Mouse (Mus musculus): ENCODE data around the gene Tet2. TPM values are rescaled to one million over a fixed set of nuclear protein-coding genes. Genes with fewer than 3 reads are reported as not detected.

Gene Tet2
- total RNA-seq, 2 experiments from 2014 or later: 34.1 to 39.5 TPM

DNA sequence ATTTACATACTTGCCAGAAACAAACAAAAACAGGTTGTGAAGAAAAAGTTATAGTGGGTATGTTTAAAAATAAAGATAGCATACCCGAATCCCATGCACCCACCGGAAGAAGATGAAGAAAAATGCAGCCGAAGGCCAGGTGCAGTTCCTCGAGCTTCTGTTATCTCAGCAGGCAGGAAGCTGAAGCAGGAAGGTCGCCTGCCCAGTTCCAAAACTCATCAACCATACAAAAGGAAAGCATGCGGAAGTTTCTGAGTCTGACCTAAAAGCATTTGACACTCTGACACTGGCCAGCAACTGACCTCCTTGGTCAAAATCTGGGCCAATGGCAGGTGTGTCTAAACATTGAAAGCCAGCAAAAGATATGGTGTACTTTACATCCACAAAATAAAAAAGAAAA, 26.8 kb downstream of the Tet2 start:
- no peak for DNase-seq

DNA sequence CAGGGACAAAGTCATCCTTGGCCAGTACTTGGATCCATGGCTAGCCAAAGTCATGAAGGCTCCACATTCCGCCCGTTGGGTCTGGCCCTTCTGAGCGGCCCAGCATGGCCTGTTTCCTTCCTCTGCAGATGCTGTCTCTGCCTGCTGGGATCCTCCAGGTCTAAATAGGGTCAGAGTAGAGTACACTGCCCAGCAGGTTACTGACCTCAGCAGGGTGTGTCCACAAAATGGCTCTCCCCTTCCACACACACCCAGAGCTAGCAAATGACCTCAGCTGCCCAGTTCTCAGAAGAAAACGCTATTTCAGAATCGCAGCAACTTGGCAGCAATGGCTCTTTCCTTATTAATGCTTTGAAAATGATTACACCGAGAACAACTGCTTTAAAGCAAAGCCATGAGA, 27.5 kb downstream of the Tet2 start:
- peak in 1 of 2 experiments; percentile 26 for DNase-seq

DNA sequence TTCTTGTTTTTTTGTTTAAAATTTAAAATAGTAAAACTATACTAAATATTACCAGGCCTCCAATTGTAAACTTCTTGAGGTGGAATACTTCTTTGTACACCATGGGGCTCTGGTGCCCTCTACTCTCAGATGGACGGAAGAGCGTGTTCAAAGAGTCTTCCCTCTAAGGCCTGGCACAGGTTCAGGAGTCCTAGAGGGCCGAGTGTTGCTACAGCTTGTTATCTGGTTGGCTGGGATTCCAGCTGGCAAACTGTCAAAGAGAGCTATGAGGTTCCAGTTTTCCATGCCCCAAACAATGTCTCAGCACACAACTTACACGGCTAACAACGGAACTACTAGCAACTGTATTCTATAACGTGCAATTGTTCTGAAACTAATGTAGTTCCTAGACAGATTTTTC, 28.8 kb downstream of the Tet2 start:
- peak; percentile 82 to 87 for DNase-seq

DNA sequence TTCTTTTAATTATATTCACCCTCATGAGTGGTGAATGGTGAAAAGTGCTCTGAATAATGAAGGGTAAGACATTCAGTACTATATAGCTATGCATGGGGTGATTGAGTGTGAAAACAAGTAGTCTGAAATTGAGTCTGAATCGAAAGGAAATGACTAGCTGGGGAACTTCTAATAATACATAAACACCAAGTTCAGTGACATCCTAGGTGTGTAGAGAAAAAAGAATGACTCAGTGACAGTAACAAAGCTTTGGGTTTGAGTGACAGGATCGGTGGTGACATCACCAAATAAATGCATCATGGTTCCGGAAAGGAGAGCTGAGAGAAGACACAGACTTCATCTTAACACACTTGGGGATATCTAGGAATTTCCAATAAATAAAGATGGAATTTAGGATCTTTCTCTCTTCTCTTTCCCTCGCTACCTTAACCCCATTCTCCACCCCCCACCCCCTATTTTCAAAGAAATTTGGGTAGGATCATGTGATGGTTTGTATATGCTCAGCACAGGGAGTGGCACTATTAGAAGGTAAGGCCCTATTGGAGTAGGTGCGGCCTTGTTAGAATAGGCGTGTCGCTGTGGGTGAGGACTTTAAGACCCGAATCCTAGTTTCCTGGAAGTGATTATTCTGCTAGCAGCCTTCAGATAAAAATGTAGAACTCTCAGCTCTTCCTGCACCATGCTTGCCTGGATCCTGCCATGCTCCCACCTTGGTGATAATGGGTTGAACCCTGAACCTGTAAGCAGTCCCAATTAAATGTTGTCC, 29.6 kb downstream of the Tet2 start:
- DNase-seq: no peak

DNA sequence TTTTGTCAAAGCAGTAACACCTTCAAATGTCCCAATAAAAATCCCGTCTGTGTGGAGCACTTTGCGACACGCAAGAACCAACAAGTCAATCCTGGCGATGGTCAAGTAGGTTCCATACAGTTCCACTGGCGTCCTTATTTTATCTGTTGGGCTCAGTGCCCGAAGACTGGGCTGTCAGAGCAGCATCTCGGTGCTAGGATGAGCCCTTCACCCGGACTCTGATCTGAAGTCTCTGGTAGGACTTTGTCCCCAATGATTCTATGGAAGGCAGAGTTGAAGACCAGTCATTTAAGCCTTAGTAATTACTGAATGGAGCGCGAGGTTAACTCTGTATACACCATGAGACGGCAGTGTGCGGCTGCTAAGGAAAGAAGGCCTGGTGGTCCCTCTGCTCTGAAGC, 30.6 kb downstream of the Tet2 start:
- DNase-seq: no peak

DNA sequence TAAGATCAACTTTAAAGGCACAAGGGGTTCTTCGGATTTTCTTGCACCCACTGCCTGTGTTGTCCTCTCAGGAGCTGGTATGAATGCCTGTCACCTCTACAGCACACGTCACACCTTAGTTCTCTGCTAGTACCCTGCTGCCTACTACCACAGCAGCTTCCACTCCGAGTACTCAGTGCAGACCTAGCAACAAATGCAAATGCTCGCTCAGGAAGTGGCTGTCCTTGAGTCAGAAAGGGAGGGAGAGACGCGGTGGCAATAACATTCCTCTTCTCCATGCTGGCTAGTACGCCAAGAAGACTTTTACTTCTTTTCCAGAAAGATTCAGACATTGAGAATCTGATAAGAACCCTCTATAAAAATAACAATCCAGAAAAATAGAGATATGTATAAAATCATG, 31.5 kb downstream of the Tet2 start:
- DNase-seq: peak in 1 of 2 experiments; percentile 20

DNA sequence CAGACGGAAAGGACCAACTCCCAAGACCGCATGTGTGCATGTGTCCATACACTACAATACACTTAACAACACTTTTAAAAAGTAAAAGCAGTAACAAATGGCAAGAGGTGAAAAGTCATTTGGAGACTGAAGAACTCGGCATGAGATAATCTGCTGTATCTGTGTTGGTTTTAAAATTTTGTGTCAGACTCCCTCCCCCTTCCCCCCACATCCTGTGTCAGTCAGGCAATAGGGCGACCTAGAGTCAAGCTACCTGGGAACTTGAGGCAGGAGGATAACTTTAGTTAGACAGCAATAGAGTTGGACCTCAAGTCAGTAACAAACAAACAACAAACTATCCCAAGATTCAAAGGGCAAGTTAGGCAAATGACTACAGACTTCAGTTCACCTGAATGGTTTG, 34.6 kb downstream of the Tet2 start:
- no peak for DNase-seq

DNA sequence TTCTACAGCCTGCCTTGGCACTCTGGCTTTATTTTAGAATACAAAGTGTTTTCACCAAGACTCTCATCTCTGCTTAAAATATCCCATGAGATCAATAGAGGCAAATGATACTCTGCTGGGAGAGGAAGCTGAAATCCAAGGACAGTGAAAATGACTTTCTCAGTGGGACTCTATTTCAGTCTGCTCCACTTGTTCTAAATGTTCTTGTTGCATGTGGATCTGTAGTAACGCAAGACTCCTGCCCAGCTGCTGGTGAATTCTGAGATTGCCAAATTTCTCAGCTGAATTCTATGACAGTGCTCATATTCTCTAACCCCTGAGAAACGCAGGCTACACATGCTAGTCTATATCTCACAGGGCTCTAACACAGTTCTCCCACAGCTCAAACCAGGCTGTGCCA, 35.1 kb downstream of the Tet2 start:
- no peak for DNase-seq

DNA sequence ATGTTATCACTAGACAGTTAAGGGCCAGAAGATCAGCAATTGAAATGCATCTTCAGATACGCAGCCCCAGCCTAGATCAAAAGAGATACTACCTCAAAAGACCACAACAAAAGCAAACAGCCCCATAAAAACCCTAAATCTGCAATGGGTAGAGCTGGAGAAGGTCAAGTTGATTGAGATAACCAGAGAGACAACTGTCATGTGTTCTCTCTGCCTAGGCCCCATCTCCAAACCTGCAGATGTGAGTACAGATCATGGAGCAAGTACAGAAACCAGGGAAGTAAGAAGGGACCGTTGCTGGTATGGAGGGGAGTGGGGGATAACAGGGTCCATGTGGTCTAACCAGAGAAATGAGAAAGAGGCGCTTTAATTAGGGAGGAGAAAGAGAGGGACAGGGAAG, 36.1 kb downstream of the Tet2 start:
- no peak for DNase-seq

DNA sequence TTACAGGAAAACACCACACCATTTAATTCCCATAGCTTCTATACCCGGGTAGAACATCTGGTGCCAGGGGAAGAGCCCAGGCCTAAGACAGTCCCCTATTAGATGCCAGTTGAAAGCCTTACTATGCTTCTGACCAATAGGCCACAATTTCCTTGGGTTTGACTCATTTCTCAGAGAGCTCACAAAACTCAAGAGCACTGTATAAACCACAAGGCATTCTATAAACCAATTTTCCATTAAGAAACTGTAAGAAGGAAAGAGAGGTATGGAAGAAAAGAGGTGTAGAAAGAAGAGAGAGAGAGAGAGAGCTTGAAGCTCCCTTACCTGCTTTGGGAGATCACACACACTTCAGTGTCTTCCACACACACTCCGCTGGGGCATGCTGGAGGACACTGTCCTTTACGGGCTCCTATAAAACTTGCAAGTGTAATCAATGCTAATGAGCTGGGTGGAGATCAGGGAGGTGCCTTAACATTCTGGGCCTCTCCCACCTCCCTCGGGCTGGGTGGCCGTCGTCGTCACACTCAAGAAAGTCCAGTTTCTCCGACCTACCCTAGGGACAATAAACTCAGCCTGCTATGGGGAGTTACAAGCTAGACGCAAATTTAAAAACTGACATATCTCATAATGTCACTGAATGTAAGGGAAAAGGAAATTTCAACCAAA, 38.5 kb downstream of the Tet2 start:
- DNase-seq: no peak

DNA sequence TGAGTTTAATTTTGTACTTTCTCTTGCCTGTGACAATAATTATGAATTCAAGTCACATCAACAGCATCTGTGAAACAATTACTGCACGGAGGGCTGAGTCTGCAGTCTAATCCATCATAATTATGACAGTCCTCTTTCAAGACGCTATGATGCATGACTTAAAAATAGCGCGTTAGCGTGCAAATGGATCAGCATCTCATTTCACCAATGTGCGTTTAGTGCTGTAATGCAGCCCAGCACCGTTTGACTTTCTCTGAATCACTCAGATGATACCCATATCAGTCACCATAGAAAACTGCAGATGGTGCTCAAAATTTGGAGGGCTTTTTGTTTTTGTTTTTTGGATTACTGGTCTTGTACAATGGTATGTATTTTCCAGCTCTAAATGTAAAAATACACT, 48.0 kb downstream of the Tet2 start:
- DNase-seq: no peak

DNA sequence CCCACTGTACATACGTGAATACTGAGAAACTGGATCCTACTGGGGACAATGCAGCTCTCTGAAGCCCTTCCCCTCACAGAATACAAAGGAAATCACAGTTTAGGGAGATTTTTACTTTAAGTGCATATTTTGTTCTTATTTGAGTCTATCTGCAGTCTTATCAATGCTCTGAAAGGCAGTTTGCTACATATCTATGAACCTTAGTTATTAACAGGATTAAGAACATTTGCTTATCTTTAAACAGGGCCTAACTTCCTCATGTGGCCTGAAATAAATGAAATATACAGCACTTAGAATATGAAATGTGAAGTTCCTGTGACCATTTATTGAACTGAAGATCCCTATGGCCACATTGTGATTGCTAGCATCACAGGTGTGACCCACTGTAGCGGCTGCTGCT, 53.6 kb downstream of the Tet2 start:
- DNase-seq: no peak

DNA sequence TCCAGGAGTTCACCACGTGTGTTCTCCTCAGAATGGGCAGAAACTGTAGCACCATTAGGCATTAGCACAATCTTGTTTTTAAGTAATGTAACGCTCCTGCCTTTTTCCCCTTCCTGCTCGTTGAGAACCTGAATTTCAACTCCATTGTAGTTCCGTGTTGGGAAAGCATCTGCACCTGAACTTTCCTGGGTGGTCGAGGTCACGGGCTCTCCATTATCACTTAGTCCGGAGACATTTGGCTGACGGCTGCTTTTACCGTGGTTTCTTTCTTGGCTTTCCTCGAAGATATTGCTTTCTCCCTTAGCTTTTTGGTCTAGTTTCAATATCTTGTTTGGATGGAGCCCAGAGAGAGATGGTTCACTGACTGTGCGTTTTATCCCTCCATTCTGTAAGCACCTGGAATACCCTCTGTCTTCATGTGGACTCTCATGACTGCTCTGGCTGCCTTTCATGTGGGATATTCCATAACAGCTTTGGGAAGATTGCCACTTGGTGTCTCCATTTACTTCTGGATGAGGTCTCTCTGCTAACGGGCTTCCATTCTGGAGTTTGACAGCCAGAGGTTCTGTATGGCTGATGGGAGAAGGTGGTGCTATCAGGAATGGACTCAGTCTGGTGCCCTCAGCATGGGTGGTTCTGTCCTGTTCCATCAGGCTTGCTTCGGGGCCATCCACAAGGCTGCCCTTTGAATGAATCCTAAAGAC, 56.8 kb downstream of the Tet2 start:
- no peak for DNase-seq

DNA sequence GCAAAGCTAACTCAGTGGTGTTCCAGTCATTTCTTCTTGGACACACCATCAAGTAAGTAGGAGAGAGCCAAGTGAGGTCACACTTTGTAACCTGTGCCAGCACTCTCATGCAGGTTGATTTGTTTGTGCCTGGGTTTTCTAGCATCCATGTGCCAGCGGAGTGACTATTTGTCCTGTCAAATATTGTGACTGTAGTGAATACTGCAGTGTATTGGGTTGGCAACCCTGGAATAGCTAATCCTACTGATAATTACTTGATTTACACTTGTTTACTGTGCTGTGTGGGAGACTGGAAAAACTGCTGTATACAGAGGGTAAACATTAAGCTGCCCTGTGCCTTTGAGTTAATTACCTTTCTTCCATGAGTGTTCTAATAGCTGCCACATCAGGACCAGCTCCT, 62.1 kb downstream of the Tet2 start:
- DNase-seq: no peak

DNA sequence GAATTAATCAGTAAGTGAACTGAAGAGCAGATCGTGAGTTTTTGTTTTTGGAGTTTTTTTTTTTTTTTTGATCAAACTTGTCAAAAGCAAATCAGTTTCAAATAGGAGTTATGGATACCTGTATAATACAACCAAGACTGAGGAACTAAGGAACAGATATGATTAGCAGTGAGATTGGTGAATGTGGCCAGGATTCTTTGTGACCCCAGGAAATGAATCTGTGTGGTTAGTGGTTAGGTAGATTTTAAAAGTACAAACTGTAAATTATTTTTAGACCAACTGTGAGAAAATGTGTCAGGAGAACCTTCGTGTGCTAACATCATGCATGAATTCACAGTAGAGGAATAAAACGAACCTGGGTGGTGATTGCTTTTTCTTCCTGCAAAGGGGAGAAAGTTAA, 66.0 kb downstream of the Tet2 start:
- DNase-seq: no peak

DNA sequence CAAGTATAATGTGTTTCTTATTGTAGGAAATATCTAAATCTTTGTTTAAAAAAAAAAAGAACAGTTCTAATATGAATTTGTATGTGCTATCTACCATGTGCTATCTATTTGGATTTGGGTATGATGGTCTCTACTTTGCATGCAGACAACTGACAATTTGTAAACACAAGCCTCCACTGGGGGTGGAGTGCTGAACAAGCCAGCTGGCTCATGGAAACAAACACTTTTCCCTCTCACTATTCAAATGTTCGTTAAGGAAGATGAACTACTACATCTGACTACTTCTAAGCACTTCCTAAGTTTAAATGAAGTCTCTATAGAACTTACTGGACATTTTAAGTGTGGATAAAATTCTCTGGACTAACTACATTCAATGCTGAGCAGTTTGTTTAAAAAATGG, 71.2 kb downstream of the Tet2 start:
- DNase-seq: no peak

DNA sequence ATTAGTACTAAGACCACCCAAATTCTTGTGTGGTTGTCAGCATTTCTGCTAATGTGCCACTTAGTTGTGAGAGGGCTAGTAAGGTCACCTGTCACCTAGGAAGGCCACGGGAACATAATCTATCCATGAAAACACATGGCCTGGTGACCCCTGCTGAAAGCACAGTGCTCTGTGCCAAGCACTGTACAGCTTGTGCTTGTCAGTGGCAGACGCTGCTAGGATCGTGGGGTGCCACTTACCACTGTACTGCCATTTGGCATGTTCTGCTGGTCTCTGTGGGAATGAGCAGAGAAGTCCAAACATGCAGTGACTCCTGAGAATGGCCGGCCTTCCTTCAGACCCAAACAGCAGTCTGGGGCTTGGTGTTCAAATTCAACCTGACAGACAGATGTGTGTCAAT, 73.8 kb downstream of the Tet2 start:
- no peak for DNase-seq

DNA sequence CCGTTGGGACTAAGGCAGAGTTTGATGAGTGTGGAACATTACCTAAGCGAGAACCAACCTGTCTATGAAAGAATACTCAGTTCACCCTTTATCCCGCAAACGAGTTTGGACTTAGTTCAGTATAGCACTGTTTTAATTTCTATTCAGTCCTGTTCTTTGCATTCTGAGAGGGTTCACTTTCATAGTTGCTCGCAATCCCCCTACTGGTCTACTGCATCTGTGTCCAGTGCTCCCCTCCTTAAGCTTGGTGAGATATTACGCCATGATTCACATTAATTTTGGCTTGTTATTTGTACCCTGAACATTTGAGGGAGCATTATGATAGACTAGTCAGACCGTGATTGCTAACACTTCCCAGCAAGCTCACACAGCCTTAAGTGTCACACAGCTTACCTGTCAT, 76.1 kb downstream of the Tet2 start:
- no peak for DNase-seq

DNA sequence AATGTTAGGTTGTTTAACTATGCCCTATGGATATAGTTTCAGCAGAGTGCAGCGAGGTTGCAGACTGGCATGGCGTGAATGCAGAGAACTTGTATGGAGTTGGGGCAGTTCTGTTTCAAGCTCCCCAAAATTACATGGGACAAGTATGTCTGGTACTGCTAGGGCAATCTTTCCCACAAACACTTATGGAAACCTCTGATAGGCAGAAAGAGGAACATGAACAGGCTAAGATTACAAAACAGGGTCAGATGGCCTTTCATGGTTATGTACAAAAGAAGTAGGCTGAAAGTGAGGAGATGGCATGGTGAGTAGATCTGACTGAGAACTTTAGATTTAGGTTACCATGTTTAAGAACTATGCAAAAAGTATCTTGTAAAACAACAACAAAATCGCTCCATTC, 81.7 kb downstream of the Tet2 start:
- DNase-seq: no peak

DNA sequence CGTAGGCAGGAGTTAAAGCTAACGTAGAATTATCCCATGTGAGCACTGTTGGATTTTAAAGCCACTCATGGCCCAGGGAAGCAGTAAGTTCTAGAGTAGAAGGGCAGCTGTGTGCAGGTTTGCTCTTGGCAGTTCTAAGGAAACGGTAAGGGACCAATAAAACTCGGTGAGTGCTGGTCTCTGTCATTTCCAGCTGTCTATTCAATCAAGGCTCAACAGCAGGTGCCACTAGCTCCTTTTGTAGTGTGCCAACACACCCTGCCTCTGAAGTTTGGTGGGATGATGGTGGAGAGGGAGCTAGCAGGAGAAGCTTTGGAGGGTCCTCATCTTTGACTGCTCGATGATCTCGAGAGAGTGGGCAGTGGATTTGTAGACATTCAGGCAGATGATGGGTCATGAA, 82.5 kb downstream of the Tet2 start:
- DNase-seq: no peak

DNA sequence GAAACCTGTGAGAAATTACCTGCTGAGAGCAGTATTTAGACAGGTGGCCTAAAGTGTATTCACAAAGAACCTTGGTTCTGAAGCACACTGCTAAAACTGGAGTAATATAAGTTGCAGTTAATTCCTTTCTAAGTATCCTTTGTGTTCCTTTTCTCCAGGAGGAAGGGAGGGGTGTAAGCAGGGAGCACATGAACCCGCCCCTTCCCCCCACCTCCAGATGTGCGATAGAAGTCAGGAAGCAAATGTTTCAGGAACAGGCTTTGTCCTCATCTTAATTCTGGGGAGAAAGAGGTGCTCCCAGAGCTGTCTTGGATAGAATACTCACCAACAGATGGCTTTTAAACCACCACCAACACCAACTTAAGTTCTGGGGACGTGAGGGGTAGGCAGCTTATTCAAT, 82.9 kb downstream of the Tet2 start:
- DNase-seq: no peak

DNA sequence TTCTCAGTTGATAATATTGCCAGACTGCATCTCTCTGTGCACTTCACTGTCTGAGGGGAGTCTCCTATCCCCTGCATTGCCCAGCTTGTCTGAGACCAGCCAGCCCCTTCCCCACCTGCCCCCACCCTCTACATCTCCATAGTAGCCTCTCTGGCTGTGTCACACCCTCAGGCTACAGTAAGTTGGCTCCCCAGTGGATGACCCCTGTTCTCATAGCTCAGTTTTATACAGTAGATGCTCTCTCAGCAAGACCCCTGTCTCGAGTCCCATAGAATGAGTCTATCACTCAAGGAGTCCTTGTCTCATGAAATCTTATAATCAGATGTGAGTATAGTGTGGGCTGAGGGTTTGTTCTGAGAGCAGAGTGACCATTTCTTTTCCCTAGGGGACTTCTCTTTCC, 85.8 kb downstream of the Tet2 start:
- DNase-seq: no peak

DNA sequence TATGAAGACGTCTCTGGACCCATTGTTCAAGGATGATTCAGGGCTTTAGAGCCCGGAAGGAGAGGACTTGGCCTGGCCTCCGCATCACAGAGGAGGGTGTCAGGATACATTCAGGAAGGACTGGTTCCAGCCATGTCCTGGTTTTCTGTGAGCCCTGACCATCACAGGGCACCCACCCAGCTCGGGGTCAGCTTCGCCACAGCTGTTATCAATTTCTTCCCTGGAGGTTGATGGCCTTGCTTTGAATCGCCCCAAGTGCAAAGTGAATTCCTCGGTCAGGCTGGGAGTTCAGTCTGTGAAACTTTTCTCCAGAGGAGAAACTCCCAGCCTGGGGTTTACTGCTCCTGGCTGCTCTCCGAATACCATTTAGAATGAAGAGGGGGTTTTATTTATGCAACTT, 91.0 kb downstream of the Tet2 start:
- no peak for DNase-seq

DNA sequence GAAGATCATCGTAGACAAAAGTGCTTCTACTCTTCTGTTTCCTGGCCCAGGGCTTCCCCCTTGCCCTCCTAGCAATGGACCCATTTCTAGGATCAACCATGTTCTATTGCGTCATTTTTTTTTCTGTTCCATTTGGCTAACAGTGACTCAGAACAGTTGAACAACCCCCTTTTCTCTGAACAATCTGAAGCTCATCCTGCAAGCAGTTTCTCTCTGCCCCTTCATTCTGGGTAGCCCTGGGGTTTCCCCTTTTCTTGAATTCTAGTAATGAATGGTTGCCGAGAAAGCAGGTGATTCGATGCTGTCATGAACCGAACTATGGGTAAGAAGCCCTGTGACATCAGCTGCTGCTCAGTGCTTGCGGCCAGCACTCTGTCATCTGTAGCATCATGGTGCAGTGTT, 108.0 kb downstream of the Tet2 start:
- DNase-seq: no peak

Data from adrenal gland, postnatal 36 days (tissue).